In the genomic region with DNA sequence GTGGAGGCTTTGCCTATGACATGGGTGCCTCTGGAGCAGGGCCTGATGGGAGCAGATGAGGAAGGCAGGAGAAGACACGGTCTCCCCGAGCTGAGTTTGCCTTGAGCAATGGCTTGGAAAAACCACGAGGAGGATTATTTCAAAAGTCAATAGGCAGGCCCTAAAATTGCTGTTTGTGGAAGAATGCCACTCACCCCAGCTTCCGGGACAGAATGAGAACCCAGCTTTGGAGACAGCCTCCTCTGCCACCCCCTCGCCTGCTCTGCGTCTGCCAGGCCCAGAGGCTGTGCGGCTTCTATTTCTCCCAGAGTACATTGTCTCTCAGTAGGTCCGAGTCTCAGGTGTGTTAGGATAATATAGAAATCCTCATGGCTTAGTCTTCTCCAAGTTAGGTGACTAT, we compare ENCODE assay signal across 13 mouse cellular contexts.
DNase-seq lines count a peak whose midpoint lies in the region; ATAC-seq and TF ChIP-seq lines count a peak whose summit lies in the region.
"Had no signal": no experiment of that assay in that cellular context is flagged by ENCODE, and none has a peak within 500 bp of the region (broad histone marks: within the 10 kb centered on the region; RNA-seq: fewer than 3 reads in every experiment).

No protein-coding gene starts in this region.

- H3K4me3 ChIP-seq in forebrain, embryonic 12.5 days (replicated peaks) = no peak overlapping the region
- H3K4me3 ChIP-seq in forebrain, embryonic 14.5 days (ENCODE audit: low read depth, low read length) = no peak overlapping the region
- H3K4me3 ChIP-seq in E14TG2a.4 (replicated peaks; ENCODE audit: low read length) = 0 out of 2 replicates have a peak overlapping the region, but pooled peaks have one; percentile 57
- no peak overlapping the region for H3K4me3 ChIP-seq in cortical plate, adult 2 months (ENCODE audit: insufficient read depth, low read length)
- H3K4me3 ChIP-seq: kidney, embryonic 15.5 days; liver, embryonic 12.5 days; neural tube, embryonic 15.5 days had no signal

- no peaks in the 10 kb centered on the region for H3K9me3 ChIP-seq in forebrain, embryonic 12.5 days
- no peaks in the 10 kb centered on the region for H3K9me3 ChIP-seq in forebrain, embryonic 14.5 days (replicated peaks; ENCODE audit: control insufficient read depth, low read length)
- peaks cover 6% of the 10 kb centered on the region; the same call in 1 of the 2 replicates for H3K9me3 ChIP-seq in E14TG2a.4 (ENCODE audit: low read length)
- H3K9me3 ChIP-seq: kidney, embryonic 15.5 days; liver, embryonic 12.5 days; neural tube, embryonic 15.5 days had no signal

- 82% methylated on average over 8 of the region's 8 CpGs for WGBS in forebrain, embryonic 12.5 days
- 80% methylated on average over 8 of the region's 8 CpGs for WGBS in forebrain, embryonic 14.5 days

- H3K9ac ChIP-seq in forebrain, embryonic 12.5 days = no peak overlapping the region
- H3K9ac ChIP-seq in forebrain, embryonic 14.5 days (ENCODE audit: low read length) = no peak overlapping the region
- H3K9ac ChIP-seq: kidney, embryonic 15.5 days; liver, embryonic 12.5 days; neural tube, embryonic 15.5 days had no signal

- DNase-seq in forebrain, embryonic 14.5 days (ENCODE audit: low spot score) = no peak
- peak; percentile 22 to 60 for DNase-seq in left cerebral cortex, adult 8-10 months (ENCODE audit: low spot score in 2 of 2)
- no peak for DNase-seq in gastrocnemius, postnatal 10 days
- DNase-seq in natural killer cell, adult 2 months (ENCODE audit: low spot score in 2 of 2) = no peak
- no peak for DNase-seq in spleen, postnatal 10 days (ENCODE audit: low spot score in 2 of 2)
- DNase-seq: adrenal gland, postnatal 10 days had no signal

- H3K4me1 ChIP-seq in forebrain, embryonic 12.5 days = peaks cover 14% of the 10 kb centered on the region
- H3K4me1 ChIP-seq in forebrain, embryonic 14.5 days (ENCODE audit: control insufficient read depth, insufficient read depth, low read length) = peaks cover 11% of the 10 kb centered on the region; the same call in 1 of the 2 replicates
- peaks cover 22% of the 10 kb centered on the region for H3K4me1 ChIP-seq in E14TG2a.4 (replicated peaks; ENCODE audit: low read depth, low read length)
- H3K4me1 ChIP-seq in cortical plate, adult 2 months (ENCODE audit: control insufficient read depth, insufficient read depth, low read length) = peaks cover 13% of the 10 kb centered on the region
- H3K4me1 ChIP-seq: liver, embryonic 12.5 days had no signal

- H3K4me2 ChIP-seq in forebrain, embryonic 12.5 days = no peak overlapping the region
- H3K4me2 ChIP-seq in forebrain, embryonic 14.5 days (ENCODE audit: low read length) = no peak overlapping the region
- H3K4me2 ChIP-seq: liver, embryonic 12.5 days had no signal

- no peak for ATAC-seq in forebrain, embryonic 12.5 days (ENCODE audit: low FRiP score)
- no peak for ATAC-seq in forebrain, embryonic 14.5 days
- ATAC-seq: liver, embryonic 12.5 days had no signal

- no peak for TF ChIP-seq POLR2A in cortical plate, adult 2 months (IDR thresholded peaks at IDR 0.05; ENCODE audit: extremely low read depth, insufficient read depth, low read length)

- no peaks in the 10 kb centered on the region for H3K36me3 ChIP-seq in forebrain, embryonic 12.5 days (replicated peaks)
- H3K36me3 ChIP-seq in forebrain, embryonic 14.5 days (ENCODE audit: control insufficient read depth, insufficient read depth, low read length) = no peaks in the 10 kb centered on the region
- H3K36me3 ChIP-seq in E14TG2a.4 (ENCODE audit: insufficient read depth, low read length) = no peaks in the 10 kb centered on the region
- H3K36me3 ChIP-seq: G1E; kidney, embryonic 15.5 days; liver, embryonic 12.5 days; neural tube, embryonic 15.5 days had no signal

- no peaks in the 10 kb centered on the region for H3K27me3 ChIP-seq in forebrain, embryonic 12.5 days
- no peaks in the 10 kb centered on the region for H3K27me3 ChIP-seq in forebrain, embryonic 14.5 days (replicated peaks; ENCODE audit: control insufficient read depth, insufficient read depth, low read length)
- H3K27me3 ChIP-seq in E14TG2a.4 (ENCODE audit: insufficient read depth, low read length) = 0 out of 2 replicates have a peak, but pooled peaks cover 6% of the 10 kb centered on the region
- H3K27me3 ChIP-seq: kidney, embryonic 15.5 days; neural tube, embryonic 15.5 days had no signal

- TF ChIP-seq CTCF in E14TG2a.4 (conservative IDR thresholded peaks at IDR 0.05; ENCODE audit: low read length) = no peak
- TF ChIP-seq CTCF in cortical plate, adult 2 months (IDR thresholded peaks at IDR 0.05; ENCODE audit: extremely low read depth, insufficient read depth, low read length) = no peak

- H3K27ac ChIP-seq in forebrain, embryonic 12.5 days = 0 out of 2 replicates have a peak overlapping the region, but pooled peaks have one; percentile 68
- no peak overlapping the region for H3K27ac ChIP-seq in forebrain, embryonic 14.5 days (ENCODE audit: low read depth, low read length)
- peak overlapping the region; percentile 85 for H3K27ac ChIP-seq in cortical plate, adult 2 months (ENCODE audit: insufficient read depth, low read length)
- H3K27ac ChIP-seq: liver, embryonic 12.5 days; neural tube, embryonic 15.5 days had no signal

Comparison
In these comparisons a context has a peak if more than half of its experiments do, and no peak if none do; other contexts are left out.
1. DNase-seq: peak in left cerebral cortex, adult 8-10 months (2 of 2); none in forebrain, embryonic 14.5 days (single experiment), gastrocnemius, postnatal 10 days (single experiment), natural killer cell, adult 2 months (0 of 2) and spleen, postnatal 10 days (0 of 2).